Mouse (Mus musculus): ENCODE measurements at regions not wholly inside any gene's neighbourhood (a gene's known extent, or its start where the extent isn't known, plus 50 kb on each side); places are given as distances from the start of the nearest gene placed in this dataset.

GRCm38 (mm10) chr14:114485781-114486180 lies 606.2 kb upstream of the Gpc5 start:
- no peak for TF ChIP-seq CTCF (IDR thresholded peaks at IDR 0.05; ENCODE audit: borderline replicate concordance, control insufficient read depth, extremely low read depth, insufficient read depth, low read length, poor library complexity)
- no peak for TF ChIP-seq POLR2A (IDR thresholded peaks at IDR 0.05; ENCODE audit: control insufficient read depth, extremely low read depth, insufficient read depth, low read length, poor library complexity)
